Mouse (Mus musculus): ENCODE results near the gene Pim3. TPM values are rescaled to one million over a fixed set of nuclear protein-coding genes. Genes with fewer than 3 reads are reported as not detected.
"Not testable (repeated sequence)": the region's sequence is repeated elsewhere in the genome, so short reads cannot be mapped to it uniquely, and the experiment has no call there.

Pim3 gene
- polyA plus RNA-seq (2017; shearing (Covaris generic)) = 1 to 10 TPM; 2.6 to 3.6 TPM

DNA sequence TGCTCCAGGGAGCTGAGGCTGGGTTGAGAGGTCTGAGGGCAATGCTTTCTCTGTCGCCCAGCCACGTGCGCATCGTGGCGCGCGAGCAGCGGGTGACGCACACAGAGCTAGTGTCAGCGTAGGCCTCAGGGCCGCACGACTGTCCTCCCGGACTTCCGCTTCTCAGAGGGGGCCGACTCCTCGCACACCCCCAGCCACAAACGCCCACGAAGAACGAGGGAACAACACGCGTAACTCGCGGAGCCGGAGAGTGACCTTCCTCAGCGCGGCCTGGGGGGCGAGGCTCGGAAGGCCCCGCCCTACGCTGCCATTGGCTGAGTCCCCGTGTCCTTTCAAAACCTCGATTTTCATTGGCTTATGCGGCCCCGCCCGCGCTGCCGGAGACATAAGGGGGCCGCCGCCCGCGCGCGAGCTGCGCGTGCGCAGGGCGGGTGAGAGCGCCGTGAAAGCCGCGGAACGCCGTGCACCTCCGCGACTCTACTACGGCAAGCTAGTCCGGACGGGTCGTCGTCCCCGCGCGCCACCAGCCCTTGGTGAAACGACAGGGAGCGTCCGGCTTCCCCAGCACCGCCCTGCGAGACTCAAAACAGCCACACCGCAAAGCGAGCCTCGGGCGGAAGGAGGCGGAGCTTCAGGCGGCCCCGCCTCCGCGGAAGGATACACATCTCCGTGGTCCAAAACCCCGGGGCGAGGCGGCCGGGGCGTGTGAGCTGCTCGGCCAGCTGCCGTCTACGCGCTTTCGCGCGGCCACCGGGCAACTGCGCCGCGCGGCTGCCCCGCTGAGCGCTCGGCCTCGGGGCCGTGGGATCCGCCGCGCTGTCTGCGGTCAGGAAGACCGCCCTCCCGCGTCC, at the start of gene Pim3:
Gene Pim3 (plus strand): TSS at position 415 of the 851 bp plus-strand sequence.
- peak; percentile 75 for ATAC-seq

DNA sequence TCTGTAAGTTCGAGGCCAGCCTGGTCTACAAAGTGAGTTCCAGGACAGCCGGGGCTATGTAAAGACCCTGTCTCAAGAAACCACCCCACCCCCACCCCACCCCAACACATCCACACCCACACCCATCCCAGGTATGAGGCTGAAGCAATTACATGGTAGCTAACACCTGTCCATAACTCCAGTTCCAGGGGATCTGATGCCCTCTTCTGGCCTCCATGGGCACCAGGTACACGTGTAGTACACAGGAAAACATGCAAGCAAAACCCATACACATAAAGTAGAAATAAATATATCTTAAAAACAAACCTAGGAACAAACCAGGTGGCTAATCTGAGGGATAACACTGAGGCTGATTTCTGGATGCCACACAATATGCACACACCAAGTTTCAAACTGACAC, 48.7 kb upstream of the Pim3 start:
- no peak for ATAC-seq

DNA sequence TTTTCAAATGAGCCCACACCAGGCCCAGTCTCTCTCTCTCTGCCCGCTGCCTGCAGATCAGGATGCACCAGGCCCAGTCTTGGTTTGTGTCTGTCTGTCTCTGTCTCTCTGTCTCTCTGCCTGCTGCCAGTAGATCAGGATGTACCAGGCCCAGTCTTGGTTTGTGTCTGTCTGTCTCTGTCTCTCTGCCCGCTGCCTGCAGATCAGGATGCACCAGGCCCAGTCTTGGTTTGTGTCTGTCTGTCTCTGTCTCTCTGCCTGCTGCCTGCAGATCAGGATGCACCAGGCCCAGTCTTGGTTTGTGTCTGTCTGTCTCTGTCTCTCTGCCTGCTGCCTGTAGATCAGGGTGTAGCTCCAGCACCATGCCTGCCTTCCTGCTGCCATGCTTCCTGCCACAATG, 48.1 kb upstream of the Pim3 start:
- ATAC-seq = not testable (repeated sequence)

DNA sequence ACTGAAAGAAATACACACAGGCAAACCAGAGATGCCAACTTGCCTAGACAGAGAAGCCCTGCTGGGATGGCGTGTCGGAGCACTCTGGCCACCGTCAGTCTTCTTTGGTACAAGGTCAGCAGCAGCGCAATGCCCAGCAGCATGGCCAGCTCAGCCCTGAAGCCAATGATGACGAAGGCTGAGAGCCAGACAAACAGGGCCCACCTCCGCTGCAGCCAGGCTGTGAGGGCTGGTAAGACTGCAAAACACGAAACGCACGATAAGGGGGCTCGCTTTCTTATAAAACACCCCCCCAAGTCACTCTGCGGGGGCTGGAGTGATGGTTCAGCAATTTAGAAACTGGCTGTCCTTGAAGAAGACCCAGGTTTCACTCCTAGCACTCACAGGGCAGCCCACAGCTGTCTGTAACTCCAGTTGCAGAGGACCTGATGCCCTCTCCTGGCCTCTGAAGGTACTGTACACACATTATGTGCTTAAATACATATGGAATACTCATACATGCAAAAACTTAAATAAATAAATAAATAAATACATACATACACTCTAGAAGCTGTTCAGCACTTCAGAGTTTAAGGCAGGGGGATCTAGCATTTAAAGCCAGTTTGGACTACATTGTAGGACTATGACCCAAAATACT, 47.5 kb upstream of the Pim3 start:
- no peak for ATAC-seq

DNA sequence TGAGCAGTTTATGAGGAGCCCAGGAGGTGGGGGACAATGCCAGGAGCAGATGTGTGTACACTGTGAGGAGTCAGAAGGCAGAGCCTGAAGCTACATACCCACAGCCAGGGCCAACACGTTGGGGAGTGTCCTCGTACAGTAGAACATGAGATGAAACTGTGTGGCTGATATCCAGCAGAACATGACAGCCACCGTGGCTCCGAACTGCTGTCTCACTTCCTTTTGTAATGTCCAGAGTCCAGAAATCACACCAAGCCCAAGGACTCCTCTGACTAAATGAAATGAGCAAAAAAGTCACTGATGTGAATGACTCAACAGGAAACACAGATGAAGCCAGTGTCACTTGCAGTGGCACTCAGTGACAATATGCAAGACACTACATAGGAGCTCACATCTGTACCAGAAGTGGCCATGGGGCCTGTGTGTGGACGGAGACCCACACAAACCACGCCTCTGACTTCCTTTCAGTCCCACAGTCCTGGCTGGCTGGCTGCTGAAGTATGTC, 46.7 kb upstream of the Pim3 start:
- no peak for ATAC-seq

DNA sequence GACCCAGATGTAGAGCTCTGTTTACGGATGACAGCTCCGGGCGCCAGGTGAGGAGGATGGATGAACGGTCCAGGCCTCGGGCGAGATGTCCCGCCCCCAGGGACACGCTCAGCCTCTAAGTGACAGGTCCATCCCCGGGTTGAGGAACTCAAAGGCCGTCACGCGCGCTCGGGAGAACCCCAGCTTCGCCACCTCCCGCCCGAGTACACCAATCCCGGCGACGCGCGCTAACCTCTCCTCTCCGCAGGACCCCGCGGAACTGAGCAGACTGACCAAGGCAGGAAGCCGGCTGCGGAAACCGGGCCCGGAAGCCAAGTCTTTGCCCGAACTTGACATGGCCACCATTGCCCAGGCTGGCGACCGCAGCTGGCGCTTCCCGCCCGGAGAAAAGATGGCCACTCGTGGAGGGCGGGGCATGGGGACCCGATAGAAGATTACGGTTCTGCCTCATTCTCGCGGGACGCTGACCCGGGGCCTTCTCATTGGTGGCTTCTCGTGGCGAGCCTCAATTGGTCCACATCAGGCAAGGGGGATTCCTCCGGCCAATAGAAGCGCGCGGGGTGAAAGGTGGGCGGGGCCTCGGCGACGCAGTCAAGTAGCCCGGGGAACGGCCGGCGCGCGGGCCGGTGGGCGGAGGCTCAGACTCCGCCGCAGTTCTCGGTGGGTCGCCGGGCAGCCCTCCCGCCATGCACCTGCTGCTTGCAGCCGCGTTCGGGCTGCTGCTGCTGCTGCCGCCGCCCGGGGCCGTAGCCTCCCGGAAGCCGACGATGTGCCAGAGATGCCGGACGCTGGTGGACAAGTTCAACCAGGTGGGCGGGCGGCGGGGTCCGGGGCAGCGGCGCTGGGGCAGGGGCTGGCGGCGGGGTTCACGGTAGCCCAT, 42.7 kb upstream of the Pim3 start, which contains the start of the genes Alg12 and Creld2:
Gene Alg12 (minus strand): TSS at position 293 of the 880 bp plus-strand sequence.
Gene Creld2 (plus strand): TSS at position 621 of the 880 bp plus-strand sequence.
- ATAC-seq = peak; percentile 99

DNA sequence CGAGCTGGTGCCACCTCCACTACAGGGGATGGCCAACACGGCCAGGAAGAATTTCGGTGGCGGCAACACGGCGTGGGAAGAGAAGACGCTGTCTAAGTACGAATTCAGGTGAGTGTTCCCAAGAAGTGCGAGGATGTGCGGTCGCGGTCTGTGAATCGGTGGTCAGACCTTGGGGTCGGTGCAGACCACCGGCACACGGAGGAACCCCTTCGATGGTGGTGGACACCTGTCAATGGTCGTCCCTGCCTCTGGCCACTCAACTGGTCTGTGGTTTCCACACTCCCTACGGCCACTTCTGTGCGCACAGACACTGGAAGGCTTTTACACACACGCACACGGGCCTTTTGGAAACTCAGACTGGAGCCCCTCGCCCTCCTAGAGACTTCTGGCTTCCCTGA, 42.1 kb upstream of the Pim3 start:
- ATAC-seq = no peak

DNA sequence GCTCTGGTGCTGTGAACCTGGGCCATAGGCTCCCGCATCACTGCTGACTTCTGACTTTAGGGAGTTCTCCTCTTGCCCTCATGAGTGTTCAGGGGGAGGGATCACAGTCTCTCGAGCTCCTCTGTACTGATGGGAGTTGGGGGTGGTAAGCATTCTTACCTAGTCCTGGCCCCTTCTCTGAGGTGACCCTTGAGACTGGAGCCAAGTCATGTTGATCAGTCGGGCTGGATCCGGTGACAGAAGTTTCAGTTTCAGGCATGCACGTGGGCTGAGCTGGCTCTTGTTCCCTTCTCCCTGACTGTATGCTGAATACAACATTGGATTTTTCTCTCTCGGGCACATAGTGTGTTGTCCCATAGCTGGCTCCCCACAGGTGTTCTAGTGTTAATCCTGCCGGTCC, 40.6 kb upstream of the Pim3 start:
- no peak for ATAC-seq

DNA sequence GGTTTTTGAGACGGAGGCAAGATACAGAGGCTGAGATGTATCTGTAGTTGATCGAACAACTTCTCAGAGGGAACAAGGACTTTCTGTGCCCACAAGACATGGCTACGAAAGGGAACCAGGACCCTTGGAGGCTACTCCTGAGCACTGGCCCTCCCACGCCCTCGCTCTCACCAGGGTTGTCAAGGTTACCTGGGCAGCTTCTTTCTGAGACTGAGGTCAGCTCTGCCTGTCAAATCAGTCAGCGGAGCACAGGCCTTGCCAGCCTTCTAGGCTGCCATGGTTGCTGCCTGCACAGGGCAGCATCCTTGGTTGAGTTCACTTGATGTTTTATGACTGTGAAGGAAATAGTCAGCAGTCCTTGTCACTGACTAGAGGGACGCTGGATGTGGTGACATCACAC, 39.5 kb upstream of the Pim3 start:
- ATAC-seq = no peak

DNA sequence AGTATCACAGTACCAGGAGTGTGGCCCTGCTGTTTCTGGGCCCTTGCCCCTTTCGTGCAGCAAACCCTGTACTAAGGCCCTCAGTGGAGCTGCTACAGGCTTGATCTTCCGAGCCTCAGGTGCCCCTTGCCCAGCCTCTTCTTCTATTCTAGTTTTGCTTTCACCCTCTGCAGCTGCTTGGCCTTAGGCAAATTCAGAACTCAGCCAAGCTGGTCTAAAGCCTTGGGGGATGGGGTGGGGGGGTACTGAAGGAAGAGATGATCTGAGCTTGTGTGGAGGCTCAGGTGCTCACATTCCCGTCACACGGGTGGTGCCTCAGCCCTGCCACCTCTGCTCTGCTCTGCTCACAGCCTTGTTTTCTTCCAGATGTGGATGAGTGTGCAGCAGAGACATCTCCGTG, 38.6 kb upstream of the Pim3 start:
- no peak for ATAC-seq

DNA sequence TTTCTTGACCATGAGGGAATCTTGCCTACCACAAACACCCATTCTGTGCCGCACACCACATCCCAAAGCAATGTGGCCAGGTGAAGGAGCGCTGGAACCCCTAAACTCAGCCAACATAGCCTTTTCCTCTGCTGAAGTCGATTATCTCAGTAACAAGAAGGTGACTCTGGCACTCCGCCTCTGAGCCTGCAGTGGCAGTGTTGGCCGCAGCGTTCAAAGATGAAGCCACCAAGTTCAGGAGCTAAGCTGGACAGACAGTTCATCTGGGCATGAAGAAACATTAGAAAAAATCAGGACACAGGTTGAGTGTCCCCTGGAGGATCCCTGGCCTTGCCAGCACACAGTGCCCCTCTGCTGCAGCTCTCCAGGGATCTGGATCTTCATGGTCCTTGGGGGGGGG, 34.5 kb upstream of the Pim3 start:
- ATAC-seq = no peak

DNA sequence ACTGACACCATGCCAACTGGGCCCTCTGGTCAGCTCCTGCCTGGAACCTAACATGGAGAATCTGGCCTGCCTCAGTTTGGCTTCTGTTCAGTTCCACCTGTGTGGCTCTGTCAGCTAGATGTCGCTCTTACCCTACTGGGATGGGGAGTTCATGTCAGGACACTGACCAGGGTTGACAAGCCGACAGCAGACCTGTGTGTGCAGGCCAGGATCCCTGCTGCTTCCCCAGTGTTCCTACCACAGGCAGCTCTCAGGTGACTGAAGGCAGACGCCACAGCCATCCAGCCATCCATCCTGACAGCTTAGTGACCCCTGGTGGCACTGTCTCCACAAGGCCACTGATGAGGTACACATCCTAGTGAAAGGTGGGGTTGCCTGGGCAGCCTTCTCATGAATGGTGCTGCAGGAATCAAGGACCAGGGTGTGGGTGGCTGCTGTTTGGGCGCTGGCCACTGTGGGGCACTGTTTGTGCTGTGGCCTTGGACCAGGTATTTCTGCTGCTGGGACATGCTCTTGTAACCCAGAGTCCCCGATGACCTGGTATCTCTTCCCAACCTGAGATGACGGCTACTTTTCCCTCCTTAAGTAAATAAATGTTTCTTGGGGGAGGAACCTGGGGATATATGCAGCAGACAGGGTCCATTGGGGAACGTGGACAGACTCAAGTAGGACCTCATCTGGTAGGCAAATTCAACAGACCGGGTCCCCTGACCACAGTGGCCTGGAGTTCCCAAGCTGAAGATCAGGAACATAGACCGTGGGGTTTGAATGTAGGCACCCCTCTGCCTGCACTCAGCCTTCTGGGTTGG, 33.8 kb upstream of the Pim3 start:
- ATAC-seq = peak; percentile 50

DNA sequence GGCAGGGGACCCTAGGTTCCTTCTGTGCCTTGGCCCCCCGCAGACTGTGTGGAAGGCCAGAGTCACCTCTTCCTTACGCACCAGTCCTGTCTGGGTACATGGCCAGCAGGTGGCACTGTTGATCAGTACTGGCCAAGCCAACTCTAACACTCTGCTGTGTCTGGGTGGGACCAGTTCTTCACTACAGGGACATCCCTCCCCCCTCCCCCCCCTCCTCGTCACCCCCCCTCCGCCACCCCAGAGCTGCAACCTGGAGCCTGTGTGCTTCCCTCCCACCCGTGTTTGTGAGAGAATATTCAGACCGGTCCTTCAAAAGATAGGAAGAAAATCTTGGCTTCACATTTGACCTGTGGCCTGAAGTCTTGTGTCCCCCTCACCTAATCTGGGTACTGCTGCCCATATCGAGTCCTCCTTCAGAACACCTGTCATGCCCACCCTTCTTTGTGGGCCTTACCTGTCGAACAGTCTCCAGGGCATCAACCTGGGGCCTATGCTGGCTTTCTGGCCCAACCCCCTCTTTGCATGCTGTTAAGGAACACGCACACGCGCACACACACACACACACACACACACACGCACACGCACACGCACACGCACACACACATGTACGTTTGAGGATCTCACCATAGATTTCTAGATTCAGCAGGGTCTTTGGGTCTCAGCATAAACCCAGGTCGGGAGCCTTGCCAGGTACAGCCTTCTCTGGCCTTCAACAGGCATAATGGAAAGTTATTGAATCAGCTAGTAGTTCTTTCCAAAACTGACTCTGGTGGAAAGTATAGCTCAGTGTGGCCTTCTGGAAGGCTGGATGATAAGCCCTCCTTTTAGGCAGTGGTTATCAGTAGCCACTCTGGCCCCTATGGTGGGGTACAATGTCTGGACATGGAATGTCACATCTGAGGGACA, 32.9 kb upstream of the Pim3 start:
- ATAC-seq = peak; percentile 94

DNA sequence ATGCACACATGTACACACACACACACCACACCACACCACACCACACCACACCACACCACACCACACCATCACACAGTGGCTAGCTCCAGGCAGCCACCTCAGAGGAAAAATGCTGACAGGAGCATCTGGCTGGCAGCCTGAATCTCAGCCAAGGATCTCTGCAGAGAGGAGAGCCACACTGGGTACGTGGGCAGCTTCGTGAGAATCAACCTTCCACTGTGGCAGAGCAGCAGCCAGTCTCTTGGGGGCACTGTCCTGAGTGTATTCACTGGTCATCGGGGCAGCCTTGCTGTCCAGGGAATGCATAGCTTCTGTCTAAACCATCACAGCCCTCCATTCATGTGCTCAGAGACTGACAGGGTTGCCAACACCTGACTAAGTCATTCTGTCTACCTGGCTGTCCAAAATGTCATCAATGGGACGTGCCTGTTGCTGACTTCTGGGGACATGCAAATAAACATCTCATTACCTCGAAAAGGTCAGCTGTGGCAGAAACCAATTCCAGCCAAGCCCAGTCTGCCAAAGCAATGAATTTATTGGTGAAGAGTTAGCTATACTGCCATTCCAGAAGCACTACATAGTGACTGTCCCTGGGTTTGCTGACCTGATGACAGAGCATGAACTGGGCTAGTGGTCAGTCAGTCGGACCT, 32.1 kb upstream of the Pim3 start:
- ATAC-seq = no peak

DNA sequence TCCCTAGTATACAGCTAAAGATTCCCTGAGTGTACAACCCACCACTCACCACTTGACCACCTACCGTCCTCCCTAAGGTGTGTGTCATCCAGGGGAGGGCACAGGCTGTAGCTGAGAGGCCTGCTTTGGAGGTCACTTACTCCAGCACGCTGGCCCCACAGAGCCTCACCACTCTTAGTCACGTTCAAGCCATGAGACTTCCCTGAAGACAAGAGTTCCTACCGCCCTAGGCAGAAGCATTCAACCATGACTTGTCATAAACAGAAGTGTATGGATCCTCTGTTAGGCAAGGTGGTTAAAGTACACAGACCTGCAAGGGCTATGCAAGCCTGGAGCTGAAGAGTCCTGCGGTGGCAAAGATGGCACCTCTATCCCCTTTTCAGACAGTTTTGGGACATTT, 31.3 kb upstream of the Pim3 start:
- no peak for ATAC-seq

DNA sequence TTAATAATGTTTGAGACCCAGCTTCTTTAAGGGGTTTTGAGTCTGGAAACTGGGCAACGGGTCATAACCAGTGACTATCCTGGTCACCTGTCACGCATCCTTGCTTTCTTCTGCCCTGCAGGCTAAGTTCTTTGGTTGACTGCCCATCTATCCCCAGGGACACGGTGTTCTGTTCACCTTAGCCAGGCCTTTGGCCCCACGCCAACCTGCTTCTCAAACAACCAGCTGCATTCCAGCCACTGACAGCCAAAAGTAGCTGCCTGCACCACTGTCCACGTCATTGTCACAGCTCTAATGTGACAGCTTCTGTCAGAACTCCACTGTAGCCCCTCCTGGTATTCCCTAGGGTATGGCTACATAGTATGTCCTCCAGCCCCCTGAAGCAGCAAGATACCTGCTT, 30.5 kb upstream of the Pim3 start:
- no peak for ATAC-seq

DNA sequence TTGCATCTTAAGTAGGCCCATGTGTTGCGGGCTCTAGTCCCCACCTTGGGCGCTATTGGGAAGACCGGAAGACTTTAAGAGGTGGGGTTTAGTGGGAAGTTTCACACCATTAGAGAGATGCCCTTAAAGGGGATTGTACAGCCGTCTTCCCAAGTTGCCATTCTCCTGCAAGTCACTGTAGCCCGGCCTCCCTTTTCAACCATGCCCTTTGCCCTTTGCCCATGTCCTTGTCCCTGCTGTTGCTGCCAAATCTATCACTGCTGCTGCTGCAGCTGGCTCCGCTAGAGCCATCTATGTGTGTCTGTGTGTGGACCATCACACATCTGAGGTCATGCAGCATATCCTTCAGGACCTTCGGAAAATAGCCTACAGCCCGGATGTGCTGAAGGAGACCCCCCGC, 29.4 kb upstream of the Pim3 start:
- ATAC-seq = no peak

DNA sequence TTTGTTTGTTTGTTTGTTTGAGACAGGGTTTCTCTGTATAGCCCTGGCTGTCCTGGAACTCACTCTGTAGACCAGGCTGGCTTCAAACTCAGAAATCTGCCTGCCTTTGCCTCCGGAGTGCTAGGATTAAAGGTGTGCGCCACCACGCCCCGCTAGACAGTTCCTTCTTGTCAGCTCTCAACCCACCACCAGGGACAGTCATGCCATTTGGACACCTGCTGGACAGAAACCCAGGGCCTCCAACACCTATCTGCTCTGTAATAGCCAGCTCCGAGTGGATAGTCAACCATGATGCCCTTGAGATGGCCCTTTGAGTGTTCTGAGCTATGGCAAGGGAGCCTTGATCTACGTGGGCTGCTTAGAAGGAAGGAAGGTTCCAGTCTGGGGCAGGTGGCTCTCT, 26.0 kb upstream of the Pim3 start:
- ATAC-seq = no peak

DNA sequence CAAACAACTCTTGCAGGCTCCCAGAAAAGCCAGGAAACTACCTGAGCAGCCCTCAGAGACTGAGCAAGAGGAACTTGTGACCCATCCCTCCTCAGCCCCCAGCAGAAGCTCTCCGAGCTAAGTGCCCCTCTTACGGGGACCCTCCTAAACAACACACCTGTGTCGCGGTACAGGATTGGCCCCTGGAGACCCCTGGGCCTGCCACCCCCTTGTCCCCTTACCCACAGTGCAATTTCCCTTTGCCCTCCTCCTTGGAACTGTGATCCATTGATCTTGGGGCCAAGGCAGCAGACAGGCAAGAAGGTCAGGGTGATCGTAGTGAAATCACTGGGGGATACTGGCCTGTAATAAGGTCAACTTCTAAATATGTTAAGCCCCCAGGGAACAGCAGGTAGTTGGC, 25.4 kb upstream of the Pim3 start:
- no peak for ATAC-seq

DNA sequence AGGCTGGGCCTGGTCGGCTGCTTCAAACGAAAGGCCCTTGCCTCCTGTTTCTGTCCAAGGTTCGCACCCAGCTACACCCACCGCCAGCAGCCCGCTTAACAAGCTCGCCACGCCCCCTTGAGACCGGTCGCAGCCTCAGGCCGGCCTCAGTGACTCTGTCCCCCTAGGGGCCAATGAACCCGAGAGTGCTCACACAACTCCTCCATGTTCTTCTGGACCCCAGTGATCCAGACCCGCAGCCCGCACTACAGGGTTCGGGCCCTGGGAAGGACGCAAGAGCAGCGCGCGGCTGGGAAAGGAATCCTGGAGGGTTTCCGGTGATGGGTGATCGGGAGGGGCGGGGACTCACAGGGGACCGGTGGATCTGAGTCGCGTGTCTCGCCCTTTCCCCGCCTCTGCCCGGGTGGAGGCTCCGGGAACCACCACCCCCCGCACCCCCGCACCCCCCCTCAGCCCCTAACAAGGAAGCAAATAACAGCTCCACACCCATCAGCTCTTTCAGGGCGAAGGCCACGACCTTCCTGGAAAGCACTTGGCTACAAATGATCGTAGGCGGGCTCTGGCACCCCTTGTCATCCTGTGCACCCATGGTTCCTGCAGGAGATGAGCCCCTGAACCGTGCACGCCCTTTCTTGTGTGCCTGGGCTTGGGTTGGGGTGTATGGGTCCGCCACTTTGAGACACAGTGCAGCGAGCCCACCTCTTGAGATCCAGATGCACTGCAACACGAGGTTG, 24.6 kb upstream of the Pim3 start:
- ATAC-seq = peak; percentile 79
